Mouse (Mus musculus): ENCODE data around the gene Lcmt1.

The Lcmt1 gene

GRCm38 (mm10) chr7:123397931-123398330 lies 28.3 kb downstream of the Lcmt1 start:
- in situ Hi-C loops (cut with MboI; ENCODE audit: unreplicated experiment in 2 of 2): no loop called here

- in situ Hi-C loops (cut with MboI; ENCODE audit: unreplicated experiment in 2 of 2): no loop called here
These were observed 29.2 kb downstream of the Lcmt1 start for GRCm38 (mm10) chr7:123398828-123399227.

GRCm38 (mm10) chr7:123399286-123399685 lies 29.7 kb downstream of the Lcmt1 start:
- in situ Hi-C loops (cut with MboI; ENCODE audit: unreplicated experiment in 2 of 2): no loop called here

- in situ Hi-C loops (cut with MboI; ENCODE audit: unreplicated experiment in 2 of 2): no loop called here
These were observed 31.5 kb downstream of the Lcmt1 start for GRCm38 (mm10) chr7:123401121-123401520.

- in situ Hi-C loops (cut with MboI; ENCODE audit: unreplicated experiment in 2 of 2): no loop called here
These were observed 34.6 kb downstream of the Lcmt1 start for GRCm38 (mm10) chr7:123404198-123404597.

GRCm38 (mm10) chr7:123405619-123406018 lies 36.0 kb downstream of the Lcmt1 start:
- in situ Hi-C loops (cut with MboI; ENCODE audit: unreplicated experiment in 2 of 2): no loop called here

- in situ Hi-C loops (cut with MboI; ENCODE audit: unreplicated experiment in 2 of 2): no loop called here
These were observed 37.4 kb downstream of the Lcmt1 start for GRCm38 (mm10) chr7:123406988-123407387.

GRCm38 (mm10) chr7:123410502-123410901 lies 40.9 kb downstream of the Lcmt1 start:
- in situ Hi-C loops (cut with MboI; ENCODE audit: unreplicated experiment in 2 of 2): no loop called here

- in situ Hi-C loops (cut with MboI; ENCODE audit: unreplicated experiment in 2 of 2): no loop called here
These were observed 41.5 kb downstream of the Lcmt1 start for GRCm38 (mm10) chr7:123411109-123411508.

- in situ Hi-C loops (cut with MboI; ENCODE audit: unreplicated experiment in 2 of 2): no loop called here
These were observed 42.6 kb downstream of the Lcmt1 start for GRCm38 (mm10) chr7:123412143-123412542.

- in situ Hi-C loops (cut with MboI; ENCODE audit: unreplicated experiment in 2 of 2): no loop called here
These were observed 47.2 kb downstream of the Lcmt1 start for GRCm38 (mm10) chr7:123416803-123417202.

- in situ Hi-C loops (cut with MboI; ENCODE audit: unreplicated experiment in 2 of 2): no loop called here
These were observed 48.1 kb downstream of the Lcmt1 start for GRCm38 (mm10) chr7:123417661-123418060.

GRCm38 (mm10) chr7:123419984-123420383 lies 50.4 kb downstream of the Lcmt1 start:
- in situ Hi-C loops (cut with MboI; ENCODE audit: unreplicated experiment in 2 of 2): no loop called here

- in situ Hi-C loops (cut with MboI; ENCODE audit: unreplicated experiment in 2 of 2): no loop called here
These were observed 52.4 kb downstream of the Lcmt1 start for GRCm38 (mm10) chr7:123421958-123422357.

- in situ Hi-C loops (cut with MboI; ENCODE audit: unreplicated experiment in 2 of 2): no loop called here
These were observed 54.7 kb downstream of the Lcmt1 start for GRCm38 (mm10) chr7:123424281-123424680.

- in situ Hi-C loops (cut with MboI; ENCODE audit: unreplicated experiment in 2 of 2): no loop called here
These were observed 55.7 kb downstream of the Lcmt1 start for GRCm38 (mm10) chr7:123425134-123425757.

GRCm38 (mm10) chr7:123429624-123430410 lies 60.2 kb downstream of the Lcmt1 start:
- in situ Hi-C loops (cut with MboI; ENCODE audit: unreplicated experiment in 2 of 2): no loop called here

- in situ Hi-C loops (cut with MboI; ENCODE audit: unreplicated experiment in 2 of 2): no loop called here
These were observed 60.8 kb downstream of the Lcmt1 start for GRCm38 (mm10) chr7:123430411-123430705.

GRCm38 (mm10) chr7:123431206-123431605 lies 61.6 kb downstream of the Lcmt1 start:
- in situ Hi-C loops (cut with MboI; ENCODE audit: unreplicated experiment in 2 of 2): no loop called here

- in situ Hi-C loops (cut with MboI; ENCODE audit: unreplicated experiment in 2 of 2): no loop called here
These were observed 72.5 kb downstream of the Lcmt1 start for GRCm38 (mm10) chr7:123442079-123442478.

GRCm38 (mm10) chr7:123448794-123449193 lies 79.2 kb downstream of the Lcmt1 start:
- in situ Hi-C loops (cut with MboI; ENCODE audit: unreplicated experiment in 2 of 2): no loop called here

- in situ Hi-C loops (cut with MboI; ENCODE audit: unreplicated experiment in 2 of 2): loop anchor here (25.0 kb wide), 2 partner anchors 1212 to 1237 kb away; partner anchors contain the start of gene Chp2 (in 1 of the 2)
These were observed 80.1 kb downstream of the Lcmt1 start for GRCm38 (mm10) chr7:123449676-123450075.

Data from v-Abl transformed pro-B cells (cell line).